Mouse (Mus musculus) E14TG2a.4 (cell line): Measurements from ENCODE around the gene Vmac.

Source experiments
- CTCF ChIP-seq: conservative IDR thresholded peaks from 2 replicates; pipeline ENCODE4 v1.5.1; 2014; ENCODE audit warnings: low read length
- NANOG ChIP-seq: IDR thresholded peaks from 2 replicates; pipeline ENCODE4 v1.6.1; 2014; ENCODE audit warnings: borderline replicate concordance, low read length, mixed read lengths
- POU5F1 ChIP-seq: IDR thresholded peaks from 2 replicates; pipeline ENCODE4 v1.6.1; 2014; ENCODE audit warnings: low read length, borderline replicate concordance

DNA sequence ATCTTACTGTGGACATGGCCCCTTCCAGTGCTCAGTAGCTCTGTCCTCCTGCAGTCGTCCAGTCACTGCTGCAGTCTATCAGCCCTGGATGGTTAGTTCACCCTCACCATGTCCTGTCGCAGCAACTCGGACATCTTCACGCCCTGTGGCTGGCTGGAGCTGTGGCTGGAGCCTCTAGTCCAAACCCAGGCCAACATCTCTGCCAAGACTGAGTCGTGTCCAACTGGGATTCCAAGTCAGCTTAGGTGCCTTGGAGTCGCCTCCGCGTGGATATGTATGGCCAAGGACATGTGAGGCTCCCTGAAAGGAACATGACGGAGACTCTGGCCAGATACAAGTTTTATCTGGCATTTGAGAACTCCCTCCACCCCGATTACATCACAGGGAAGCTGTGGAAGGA is 20.4 kb upstream of the Vmac start:
- TF ChIP-seq CTCF (no peak), POU5F1 (no peak), NANOG (no peak)
